Mouse (Mus musculus): ENCODE measurements at regions not wholly inside any gene's neighbourhood (a gene's known extent, or its start where the extent isn't known, plus 50 kb on each side); places are given as distances from the start of the nearest gene placed in this dataset.

DNA sequence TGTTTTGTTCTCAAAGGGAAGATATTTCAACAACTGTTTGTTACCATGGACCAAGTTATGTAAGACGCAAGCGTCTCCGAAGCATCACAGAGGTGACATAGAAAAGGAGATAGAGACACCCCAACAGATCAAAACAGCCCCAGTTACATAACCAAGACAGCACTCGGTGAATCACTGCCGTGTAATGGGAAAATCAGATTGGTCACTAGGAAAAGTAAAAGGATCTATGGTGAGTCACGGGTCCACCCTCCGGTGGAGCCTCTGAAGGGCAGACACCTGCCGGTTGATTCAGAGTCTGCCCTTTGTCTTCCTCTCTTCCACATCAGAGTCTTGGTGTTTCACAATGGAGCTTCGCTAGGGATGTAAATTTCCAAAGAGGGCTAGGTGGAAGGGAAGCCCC lies 62.9 kb upstream of the Odc1 start:
- DNase-seq (ENCODE audit: extremely low read depth, low read depth), result no peak

DNA sequence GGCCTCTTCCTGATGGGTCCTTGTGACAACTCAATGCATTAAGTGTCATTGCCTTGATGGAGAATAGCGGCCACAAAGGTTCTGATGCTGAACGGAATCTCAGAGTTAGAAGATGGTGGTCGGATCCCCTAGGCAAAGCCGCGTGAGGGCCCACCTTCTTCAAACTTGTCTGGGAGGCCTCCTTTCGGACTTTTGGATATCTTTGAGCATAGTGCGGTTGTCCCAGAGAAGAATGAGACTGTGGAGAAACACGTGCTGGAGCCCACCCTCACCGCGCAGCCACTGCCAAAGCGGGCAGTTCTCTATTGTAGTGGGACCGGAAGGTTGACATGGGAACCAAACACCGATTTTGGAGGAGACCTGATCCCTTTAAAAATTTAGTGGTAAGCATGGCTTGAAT lies 62.4 kb upstream of the Odc1 start:
- no peak for DNase-seq (ENCODE audit: extremely low read depth, low read depth)

- no peak for DNase-seq (ENCODE audit: extremely low read depth, low read depth)
Observed at GRCm38 (mm10) chr12:17484448-17484847, 60.1 kb upstream of the Odc1 start.

DNA sequence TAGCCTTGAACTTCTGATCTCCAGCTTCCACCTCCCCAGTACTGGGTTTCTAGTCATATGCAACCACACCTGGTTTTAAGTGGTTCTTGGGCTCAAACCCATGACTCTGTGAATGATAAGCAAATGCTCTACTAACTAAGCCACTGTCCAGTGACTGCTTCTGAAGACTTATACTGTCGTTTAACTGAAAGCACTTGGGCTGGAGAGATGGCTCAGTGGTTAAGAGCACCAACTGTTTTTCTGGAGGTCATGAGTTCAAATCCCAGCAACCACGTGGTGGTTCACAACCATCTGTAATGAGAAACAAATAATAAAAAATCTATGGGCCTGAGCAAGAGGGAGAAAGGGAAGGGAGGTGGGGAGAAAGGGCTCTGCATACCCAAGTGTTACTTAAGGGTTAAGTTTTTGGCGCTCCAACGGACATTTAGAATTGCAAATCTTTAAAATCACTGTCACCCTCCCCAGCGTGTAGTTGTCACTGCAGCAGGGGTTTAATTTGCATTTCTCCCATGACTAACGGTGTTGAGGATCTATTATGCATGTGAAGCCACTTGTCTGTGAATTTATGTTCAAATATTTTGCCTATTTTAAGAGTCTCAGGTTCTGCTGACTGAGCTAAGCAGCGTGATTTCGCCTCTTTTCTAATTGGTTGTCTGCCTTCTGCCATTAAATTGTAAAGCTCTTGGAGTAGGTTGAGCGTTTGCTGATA lies 58.4 kb upstream of the Odc1 start:
- no peak for DNase-seq (ENCODE audit: extremely low read depth, low read depth)

DNA sequence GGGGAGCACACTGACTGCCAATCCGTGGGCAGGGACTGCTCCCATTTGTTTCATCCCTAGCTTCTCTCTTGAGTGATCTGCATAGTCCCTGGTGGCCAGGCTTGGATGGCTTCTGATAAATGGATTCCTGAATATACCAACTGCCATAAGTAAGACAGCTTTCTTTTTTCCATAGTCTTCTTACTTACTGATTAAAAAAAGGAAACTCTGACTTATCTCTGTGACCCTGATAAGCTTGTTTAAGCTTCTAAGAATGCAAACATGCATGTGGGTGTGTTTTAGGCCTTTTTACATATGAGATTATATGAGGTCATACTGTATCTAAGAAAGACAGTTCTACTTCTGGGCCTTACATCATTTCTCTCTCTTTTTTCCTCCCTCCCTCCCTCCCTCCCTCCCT lies 57.3 kb upstream of the Odc1 start:
- DNase-seq (ENCODE audit: extremely low read depth, low read depth), result peak; percentile 51

DNA sequence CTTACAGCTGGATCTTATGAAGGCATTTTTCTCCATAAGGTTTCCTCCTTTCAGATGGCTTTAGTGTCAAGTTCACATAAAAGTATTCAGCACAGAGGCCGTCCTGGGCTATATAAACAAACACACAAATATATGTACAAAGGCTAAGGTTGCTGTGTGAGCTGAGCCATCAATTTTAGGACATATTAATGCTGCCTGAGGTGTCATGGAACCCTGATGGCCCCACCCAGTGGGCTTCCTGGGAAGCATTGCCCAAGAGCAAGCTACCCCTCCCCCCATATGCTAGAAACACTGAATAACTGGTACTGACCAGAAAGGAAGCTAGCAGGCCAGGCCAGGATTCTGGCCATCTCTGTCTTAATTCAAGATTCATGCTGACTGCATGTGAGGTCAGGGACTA lies 56.4 kb upstream of the Odc1 start:
- DNase-seq (ENCODE audit: extremely low read depth, low read depth), result no peak

GRCm38 (mm10) chr12:17489971-17490370 lies 54.6 kb upstream of the Odc1 start:
- no peak for DNase-seq (ENCODE audit: extremely low read depth, low read depth)

- DNase-seq (ENCODE audit: extremely low read depth, low read depth), result no peak
Observed at GRCm38 (mm10) chr12:17492574-17492973, 52.0 kb upstream of the Odc1 start.

- no peak for DNase-seq (ENCODE audit: extremely low read depth, low read depth)
Observed at GRCm38 (mm10) chr12:17493053-17493452, 51.5 kb upstream of the Odc1 start.

DNA sequence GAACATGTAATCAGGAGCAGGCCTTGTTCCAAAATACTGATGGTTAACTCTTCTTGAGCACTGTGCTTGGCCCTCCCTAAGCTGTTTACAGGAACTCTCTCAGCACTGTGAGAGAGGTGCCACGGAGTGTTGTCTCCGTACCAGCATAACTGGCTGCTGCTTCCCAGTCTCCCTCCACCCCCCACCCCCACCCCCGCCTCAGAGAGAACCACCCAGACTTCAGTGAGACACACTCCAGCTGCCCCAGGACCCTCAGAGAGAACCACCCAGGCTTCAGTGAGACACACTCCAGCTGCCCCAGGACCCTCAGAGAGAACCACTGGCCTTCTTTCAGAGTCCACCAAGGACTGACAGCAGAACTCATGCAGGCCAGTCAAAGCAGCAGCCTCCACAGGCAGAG lies 50.8 kb upstream of the Odc1 start:
- DNase-seq (ENCODE audit: extremely low read depth, low read depth), result no peak

All from MEL-GATA-1-ER (cell line).